Mouse (Mus musculus): ENCODE measurements around the gene Scnn1a. TPM values are rescaled to one million over a fixed set of nuclear protein-coding genes. Genes with fewer than 3 reads are reported as not detected.
A peak's percentile ranks its signal among the peaks of the same experiment; 100 is the strongest.

The Scnn1a gene
- total and polyA plus RNA-seq, 2 experiments from 2014 or later = 0.46 TPM

DNA sequence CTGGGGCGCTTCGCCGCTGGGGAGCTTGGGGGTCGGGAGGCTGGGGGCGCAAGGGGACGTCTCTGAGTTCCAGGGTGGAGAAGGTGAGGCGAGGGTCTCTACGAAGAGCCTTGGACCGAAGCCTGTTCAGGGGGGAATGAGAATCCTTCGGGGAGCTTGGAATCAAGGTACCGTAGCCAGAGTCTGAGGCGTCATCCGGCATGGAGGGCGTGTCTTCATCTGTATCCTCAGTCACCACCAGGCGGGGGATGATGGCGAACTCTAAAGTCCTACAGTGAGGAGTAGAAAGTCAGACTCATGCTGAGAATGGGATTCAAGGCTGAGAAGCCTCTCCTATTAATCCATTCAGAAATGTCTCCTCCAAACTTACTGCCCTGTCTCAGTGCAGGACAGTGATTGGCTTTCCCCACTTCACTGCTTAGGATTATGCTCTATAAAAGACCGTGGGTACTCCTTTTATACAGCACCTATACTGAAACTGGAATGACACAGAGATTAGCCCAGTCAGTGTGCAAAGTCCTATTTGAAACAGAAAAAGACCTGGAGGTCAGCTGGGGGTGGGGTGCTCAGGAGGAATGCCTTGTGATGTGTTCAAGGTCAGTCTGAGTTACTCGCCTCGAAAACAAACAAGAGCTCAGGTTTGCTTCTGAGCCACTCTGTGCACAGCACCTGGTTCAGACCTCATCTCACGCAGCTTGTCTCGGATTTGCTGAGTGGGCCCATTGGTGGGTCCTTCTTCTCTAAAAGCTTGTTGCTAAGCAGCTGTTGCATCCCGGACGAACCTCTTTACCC is 43.2 kb downstream of the Scnn1a start:
- TF ChIP-seq CTCF (IDR thresholded peaks at IDR 0.05; ENCODE audit: low read depth) (no peak), EP300 (IDR thresholded peaks at IDR 0.05; ENCODE audit: low read depth) (no peak)
- no peaks in the 10 kb centered on the region; the same call in 1 of the 2 replicates for H3K9me3 ChIP-seq (replicated peaks; ENCODE audit: control insufficient read depth, low read length)
- WGBS = 22% methylated on average over 23 of the region's 23 CpGs
- peaks cover 24% of the 10 kb centered on the region for H3K27me3 ChIP-seq (ENCODE audit: control insufficient read depth, insufficient read depth, low read length)
- DNase-seq (ENCODE audit: low spot score) (no peak), ATAC-seq (ENCODE audit: insufficient read depth, low read depth) (no peak)
- no peak overlapping the region for H3K27ac ChIP-seq (ENCODE audit: low read depth)
- H3K4me2 ChIP-seq (ENCODE audit: low read depth, low read length) = no peak overlapping the region
- no peak overlapping the region for H3K4me3 ChIP-seq (ENCODE audit: low read depth, low read length)
- H3K9ac ChIP-seq (replicated peaks; ENCODE audit: low read depth, low read length) = no peak overlapping the region
- H3K36me3 ChIP-seq (replicated peaks; ENCODE audit: control insufficient read depth, insufficient read depth, low read length) = peaks cover 28% of the 10 kb centered on the region
- H3K4me1 ChIP-seq (ENCODE audit: control insufficient read depth, insufficient read depth) = no peaks in the 10 kb centered on the region

DNA sequence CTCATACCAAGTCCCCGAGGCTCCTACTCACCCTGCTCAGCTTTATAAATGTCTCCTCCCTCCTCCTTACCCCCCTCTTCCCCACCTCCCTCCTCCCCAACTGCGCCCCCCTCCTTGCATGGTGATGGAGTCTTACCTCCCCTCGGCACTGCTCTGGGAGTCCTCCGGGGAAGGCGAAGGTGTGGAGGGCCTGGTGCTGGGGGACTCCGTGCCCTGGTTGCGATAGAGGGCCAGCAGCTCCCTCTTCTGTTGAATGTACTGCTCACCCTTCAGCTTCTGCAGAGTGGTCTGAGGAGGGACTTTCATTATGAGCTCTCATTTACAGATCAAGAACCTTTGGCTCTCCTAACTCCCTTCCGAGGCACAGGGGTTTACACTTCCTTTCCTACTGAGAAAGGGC is 44.0 kb downstream of the Scnn1a start:
- DNase-seq (ENCODE audit: low spot score) = no peak
- H3K27me3 ChIP-seq (ENCODE audit: control insufficient read depth, insufficient read depth, low read length) = peaks cover 24% of the 10 kb centered on the region
- WGBS = 9% methylated on average over 8 of the region's 8 CpGs
- no peaks in the 10 kb centered on the region; the same call in 1 of the 2 replicates for H3K9me3 ChIP-seq (replicated peaks; ENCODE audit: control insufficient read depth, low read length)
- peaks cover 21% of the 10 kb centered on the region for H3K36me3 ChIP-seq (replicated peaks; ENCODE audit: control insufficient read depth, insufficient read depth, low read length)
- no peak overlapping the region for H3K9ac ChIP-seq (replicated peaks; ENCODE audit: low read depth, low read length)
- no peaks in the 10 kb centered on the region for H3K4me1 ChIP-seq (ENCODE audit: control insufficient read depth, insufficient read depth)
- TF ChIP-seq CTCF (IDR thresholded peaks at IDR 0.05; ENCODE audit: low read depth) = peak; percentile 47
- no peak for TF ChIP-seq EP300 (IDR thresholded peaks at IDR 0.05; ENCODE audit: low read depth)
- H3K4me3 ChIP-seq (ENCODE audit: low read depth, low read length) = no peak overlapping the region
- peak; percentile 30; the same call in 1 of the 2 replicates for ATAC-seq (ENCODE audit: insufficient read depth, low read depth)
- no peak overlapping the region for H3K4me2 ChIP-seq (ENCODE audit: low read depth, low read length)
- no peak overlapping the region for H3K27ac ChIP-seq (ENCODE audit: low read depth)

DNA sequence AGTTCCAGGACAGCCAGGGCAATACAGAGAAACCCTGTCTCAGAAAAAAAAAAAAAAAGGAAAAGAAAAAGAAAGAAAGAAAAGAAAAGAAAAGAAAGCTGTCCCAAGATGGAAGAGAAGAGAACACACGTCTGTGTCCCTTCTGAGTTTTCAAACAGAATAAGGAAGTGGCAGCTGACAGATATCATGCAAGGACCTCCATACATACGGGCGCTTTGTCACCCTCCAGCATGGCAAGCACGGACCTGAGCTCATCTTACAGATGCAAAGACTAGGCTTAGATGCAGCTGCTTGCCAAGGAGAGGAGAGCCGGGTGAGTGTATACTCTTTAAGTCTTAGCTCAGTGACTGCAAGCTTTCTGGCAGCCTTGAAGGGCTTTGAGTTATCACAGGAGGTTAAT is 45.1 kb downstream of the Scnn1a start:
- TF ChIP-seq CTCF (IDR thresholded peaks at IDR 0.05; ENCODE audit: low read depth) = no peak
- TF ChIP-seq EP300 (IDR thresholded peaks at IDR 0.05; ENCODE audit: low read depth) = no peak
- Histone ChIP-seq H3K4me1 (ENCODE audit: control insufficient read depth, insufficient read depth) (no peaks in the 10 kb centered on the region), H3K27ac (ENCODE audit: low read depth) (no peak overlapping the region), H3K9ac (replicated peaks; ENCODE audit: low read depth, low read length) (no peak overlapping the region), H3K36me3 (replicated peaks; ENCODE audit: control insufficient read depth, insufficient read depth, low read length) (peaks cover 12% of the 10 kb centered on the region), H3K27me3 (ENCODE audit: control insufficient read depth, insufficient read depth, low read length) (peaks cover 24% of the 10 kb centered on the region), H3K4me2 (ENCODE audit: low read depth, low read length) (no peak overlapping the region), H3K4me3 (ENCODE audit: low read depth, low read length) (no peak overlapping the region), H3K9me3 (replicated peaks; ENCODE audit: control insufficient read depth, low read length) (no peaks in the 10 kb centered on the region; the same call in 1 of the 2 replicates)
- ATAC-seq (ENCODE audit: insufficient read depth, low read depth) (no peak), DNase-seq (ENCODE audit: low spot score) (no peak)
- 80% methylated on average over 5 of the region's 5 CpGs for WGBS

DNA sequence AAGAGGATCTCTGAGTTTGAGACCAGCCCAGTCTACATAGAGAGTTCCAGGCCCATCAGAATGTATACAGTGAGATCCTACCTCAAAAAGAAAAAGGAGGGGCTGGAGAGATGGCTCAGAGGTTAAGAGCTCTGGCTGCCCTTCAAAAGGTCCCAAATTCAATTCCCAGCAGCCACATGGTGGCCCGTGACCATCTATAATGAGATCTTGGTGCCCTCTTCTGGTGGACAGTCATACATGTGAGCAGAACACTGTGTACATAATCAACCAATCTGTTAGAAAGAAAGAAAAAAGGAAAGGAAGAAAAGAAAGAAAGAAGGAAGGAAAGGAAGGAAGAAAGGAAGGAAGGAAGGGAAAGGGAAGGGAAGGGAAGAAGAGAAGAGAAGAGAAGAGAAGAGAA is 45.7 kb downstream of the Scnn1a start:
- no peak overlapping the region for H3K27ac ChIP-seq (ENCODE audit: low read depth)
- 80% methylated on average over 1 of the region's 1 CpGs for WGBS
- DNase-seq (ENCODE audit: low spot score) = no peak

DNA sequence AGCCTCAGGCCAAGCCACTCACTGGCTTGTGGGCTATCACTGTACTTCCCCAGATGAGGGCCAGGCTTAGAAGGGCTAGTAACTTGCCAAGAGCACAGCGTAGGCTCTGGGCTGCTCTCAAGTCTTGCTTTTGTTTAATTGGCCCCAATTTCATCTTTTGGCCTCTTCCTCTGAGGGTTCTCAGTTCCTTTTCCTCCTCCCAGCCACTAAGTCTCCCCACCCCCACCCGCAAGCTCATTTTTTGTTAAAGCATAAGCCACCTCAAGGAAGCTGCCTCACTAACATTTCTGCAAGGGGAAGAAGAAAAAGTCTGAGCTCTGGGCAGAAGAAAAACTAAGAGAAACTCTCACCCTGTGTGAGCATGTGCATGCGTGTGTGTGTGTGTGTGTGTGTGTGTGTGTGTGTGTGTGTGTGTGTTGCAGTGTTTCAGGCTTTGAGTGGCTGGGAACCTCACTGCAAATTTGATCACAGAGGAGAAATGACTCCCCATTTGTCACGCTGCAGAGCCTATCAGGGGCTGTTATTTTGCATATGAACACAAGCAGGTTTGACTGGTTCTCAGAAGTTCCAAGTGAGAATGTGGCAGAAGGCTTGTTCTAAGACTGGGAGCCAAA is 47.4 kb downstream of the Scnn1a start:
- Histone ChIP-seq H3K4me2 (ENCODE audit: low read depth, low read length) (no peak overlapping the region), H3K9ac (replicated peaks; ENCODE audit: low read depth, low read length) (no peak overlapping the region), H3K9me3 (replicated peaks; ENCODE audit: control insufficient read depth, low read length) (no peaks in the 10 kb centered on the region; the same call in 1 of the 2 replicates), H3K27me3 (ENCODE audit: control insufficient read depth, insufficient read depth, low read length) (peaks cover 27% of the 10 kb centered on the region), H3K36me3 (replicated peaks; ENCODE audit: control insufficient read depth, insufficient read depth, low read length) (no peaks in the 10 kb centered on the region), H3K4me1 (ENCODE audit: control insufficient read depth, insufficient read depth) (no peaks in the 10 kb centered on the region), H3K4me3 (ENCODE audit: low read depth, low read length) (no peak overlapping the region), H3K27ac (ENCODE audit: low read depth) (no peak overlapping the region)
- no peak for TF ChIP-seq CTCF (IDR thresholded peaks at IDR 0.05; ENCODE audit: low read depth)
- no peak for TF ChIP-seq EP300 (IDR thresholded peaks at IDR 0.05; ENCODE audit: low read depth)
- DNase-seq (ENCODE audit: low spot score) (no peak), ATAC-seq (ENCODE audit: insufficient read depth, low read depth) (no peak)
- WGBS = 55% methylated on average over 4 of the region's 4 CpGs

More for the DNA sequence above, 45.7 kb downstream of the Scnn1a start:
- H3K4me1 ChIP-seq (ENCODE audit: control insufficient read depth, insufficient read depth) = no peaks in the 10 kb centered on the region
- H3K4me2 ChIP-seq (ENCODE audit: low read depth, low read length) = no peak overlapping the region
- H3K4me3 ChIP-seq (ENCODE audit: low read depth, low read length) = no peak overlapping the region
- ATAC-seq (ENCODE audit: insufficient read depth, low read depth) = no peak
- H3K36me3 ChIP-seq (replicated peaks; ENCODE audit: control insufficient read depth, insufficient read depth, low read length) = peaks cover 6% of the 10 kb centered on the region
- H3K9me3 ChIP-seq (replicated peaks; ENCODE audit: control insufficient read depth, low read length) = no peaks in the 10 kb centered on the region; the same call in 1 of the 2 replicates
- TF ChIP-seq CTCF (IDR thresholded peaks at IDR 0.05; ENCODE audit: low read depth) (peak; percentile 20; the same call in 1 of the 2 replicates), EP300 (IDR thresholded peaks at IDR 0.05; ENCODE audit: low read depth) (no peak)
- H3K27me3 ChIP-seq (ENCODE audit: control insufficient read depth, insufficient read depth, low read length) = peaks cover 24% of the 10 kb centered on the region
- H3K9ac ChIP-seq (replicated peaks; ENCODE audit: low read depth, low read length) = no peak overlapping the region

All from heart, postnatal 0 days (tissue).